In the genomic region with DNA sequence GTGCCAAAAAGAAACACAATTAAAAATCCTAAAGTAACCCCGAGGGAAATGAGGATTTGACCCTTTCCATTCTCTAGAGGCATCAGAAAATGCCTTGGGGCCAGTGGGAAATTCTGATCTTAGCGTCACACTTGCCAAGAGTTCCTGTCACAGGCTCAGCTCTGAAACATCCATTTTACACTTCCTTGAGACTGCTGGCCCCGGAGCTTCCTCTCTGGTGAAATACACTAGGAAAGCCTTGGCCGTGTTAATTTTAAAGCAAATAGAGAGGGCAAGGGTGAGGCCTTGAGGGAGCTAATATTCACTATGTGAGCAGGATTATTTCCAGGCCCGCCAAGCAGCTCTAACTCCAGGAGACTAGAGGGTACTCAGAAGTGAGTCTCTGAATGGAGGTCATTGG, we compare ENCODE assay signal across 17 mouse cellular contexts. TPM values are rescaled to one million over a fixed set of nuclear protein-coding genes. Genes with fewer than 3 reads are reported as not detected.
DNase-seq lines count a peak whose midpoint lies in the region; ATAC-seq and TF ChIP-seq lines count a peak whose summit lies in the region.
"Had no signal": no experiment of that assay in that cellular context is flagged by ENCODE, and none has a peak within 500 bp of the region (broad histone marks: within the 10 kb centered on the region; RNA-seq: fewer than 3 reads in every experiment).

No protein-coding gene starts in this region.

- WGBS in lung, embryonic 16.5 days, result 33% methylated on average over 5 of the region's 5 CpGs
- WGBS in lung, postnatal 0 days, result 24% methylated on average over 5 of the region's 5 CpGs
- 54% methylated on average over 5 of the region's 5 CpGs for WGBS in forebrain, postnatal 0 days
- WGBS in midbrain, embryonic 13.5 days, result 48% methylated on average over 5 of the region's 5 CpGs

- no peak overlapping the region for H3K4me3 ChIP-seq in lung, embryonic 16.5 days (ENCODE audit: low read length)
- H3K4me3 ChIP-seq in lung, postnatal 0 days (ENCODE audit: low read depth, low read length), result no peak overlapping the region
- H3K4me3 ChIP-seq in forebrain, postnatal 0 days (ENCODE audit: low read depth, low read length), result no peak overlapping the region
- H3K4me3 ChIP-seq in midbrain, embryonic 13.5 days (replicated peaks), result no peak overlapping the region

- no peak overlapping the region for H3K4me2 ChIP-seq in lung, embryonic 16.5 days (ENCODE audit: low read depth, low read length)
- H3K4me2 ChIP-seq in lung, postnatal 0 days (replicated peaks; ENCODE audit: low read depth, low read length), result no peak overlapping the region
- no peak overlapping the region for H3K4me2 ChIP-seq in forebrain, postnatal 0 days (ENCODE audit: low read depth)
- no peak overlapping the region for H3K4me2 ChIP-seq in midbrain, embryonic 13.5 days (replicated peaks)
- H3K4me2 ChIP-seq: hindbrain, embryonic 14.5 days; liver, embryonic 11.5 days had no signal

- ATAC-seq in lung, embryonic 16.5 days (ENCODE audit: low read depth), result peak; percentile 47; the same call in 1 of the 2 replicates
- ATAC-seq in lung, postnatal 0 days, result no peak
- 0 out of 2 replicates have a peak, but pooled peaks have one; percentile 14 for ATAC-seq in megakaryocyte progenitor cell, adult 5-6 weeks (replicated peaks; ENCODE audit: poor library complexity)
- ATAC-seq in forebrain, postnatal 0 days, result no peak
- no peak for ATAC-seq in midbrain, embryonic 13.5 days
- ATAC-seq: activated CD4-positive, CD25-positive, alpha-beta regulatory T cell, adult 4 months; forebrain, embryonic 16.5 days had no signal

- no peak overlapping the region for H3K9ac ChIP-seq in lung, embryonic 16.5 days (ENCODE audit: low read length)
- H3K9ac ChIP-seq in lung, postnatal 0 days (replicated peaks; ENCODE audit: low read depth), result no peak overlapping the region
- no peak overlapping the region for H3K9ac ChIP-seq in forebrain, postnatal 0 days
- no peak overlapping the region for H3K9ac ChIP-seq in midbrain, embryonic 13.5 days (replicated peaks)
- H3K9ac ChIP-seq: hindbrain, embryonic 14.5 days had no signal

- H3K27ac ChIP-seq in lung, embryonic 16.5 days (ENCODE audit: low read length), result no peak overlapping the region
- no peak overlapping the region for H3K27ac ChIP-seq in lung, postnatal 0 days (ENCODE audit: low read length)
- H3K27ac ChIP-seq in forebrain, postnatal 0 days (ENCODE audit: low read depth, low read length), result no peak overlapping the region
- no peak overlapping the region for H3K27ac ChIP-seq in midbrain, embryonic 13.5 days
- H3K27ac ChIP-seq: hindbrain, embryonic 14.5 days had no signal

- TF ChIP-seq CTCF in lung, postnatal 0 days (IDR thresholded peaks at IDR 0.05), result no peak
- no peak for TF ChIP-seq CTCF in forebrain, postnatal 0 days (IDR thresholded peaks at IDR 0.05; ENCODE audit: low read depth)

- H3K27me3 ChIP-seq in lung, embryonic 16.5 days (ENCODE audit: control insufficient read depth, insufficient read depth, low read depth, low read length), result no peaks in the 10 kb centered on the region
- no peaks in the 10 kb centered on the region for H3K27me3 ChIP-seq in lung, postnatal 0 days (replicated peaks; ENCODE audit: insufficient read depth, low read length)
- H3K27me3 ChIP-seq in forebrain, postnatal 0 days (ENCODE audit: insufficient read depth, low read length), result no peaks in the 10 kb centered on the region
- H3K27me3 ChIP-seq in midbrain, embryonic 13.5 days, result no peaks in the 10 kb centered on the region

- no peaks in the 10 kb centered on the region for H3K4me1 ChIP-seq in lung, embryonic 16.5 days (replicated peaks; ENCODE audit: control insufficient read depth, insufficient read depth, low read length)
- no peaks in the 10 kb centered on the region for H3K4me1 ChIP-seq in lung, postnatal 0 days (ENCODE audit: insufficient read depth, low read depth, low read length)
- H3K4me1 ChIP-seq in forebrain, postnatal 0 days (ENCODE audit: insufficient read depth), result no peaks in the 10 kb centered on the region
- 0 out of 2 replicates have a peak, but pooled peaks cover 7% of the 10 kb centered on the region for H3K4me1 ChIP-seq in midbrain, embryonic 13.5 days (replicated peaks)

- H3K36me3 ChIP-seq in lung, embryonic 16.5 days (ENCODE audit: control insufficient read depth, insufficient read depth, low read length), result no peaks in the 10 kb centered on the region
- H3K36me3 ChIP-seq in lung, postnatal 0 days (ENCODE audit: insufficient read depth, low read length), result no peaks in the 10 kb centered on the region
- peaks cover 13% of the 10 kb centered on the region for H3K36me3 ChIP-seq in forebrain, postnatal 0 days (ENCODE audit: insufficient read depth)
- 0 out of 2 replicates have a peak, but pooled peaks cover 5% of the 10 kb centered on the region for H3K36me3 ChIP-seq in midbrain, embryonic 13.5 days

- H3K9me3 ChIP-seq in lung, embryonic 16.5 days (ENCODE audit: control insufficient read depth, low read length), result no peaks in the 10 kb centered on the region
- no peaks in the 10 kb centered on the region for H3K9me3 ChIP-seq in lung, postnatal 0 days (ENCODE audit: low read length)
- no peaks in the 10 kb centered on the region for H3K9me3 ChIP-seq in forebrain, postnatal 0 days (ENCODE audit: low read length)
- H3K9me3 ChIP-seq in midbrain, embryonic 13.5 days, result no peaks in the 10 kb centered on the region

- peak; percentile 11 for DNase-seq in adrenal gland, adult 2 months
- DNase-seq in adrenal gland, postnatal 25 days, result no peak
- DNase-seq in lung, postnatal 0 days (ENCODE audit: low spot score), result no peak
- peak; percentile 33 for DNase-seq in kidney, adult 9 months
- DNase-seq in forebrain, postnatal 0 days, result no peak
- DNase-seq: layer of hippocampus, adult 9-11 months; midbrain, embryonic 14.5 days; thymus, adult 18-20 months had no signal

- no peak for TF ChIP-seq EP300 in lung, postnatal 0 days (IDR thresholded peaks at IDR 0.05)

RNA-seq across cellular contexts. Expression of a gene that starts 8.4 kb away (rescaled TPM):
- total RNA-seq in adrenal gland, adult 2 months (2021), result not detected
- polyA plus RNA-seq in adrenal gland, adult 2 months (2012; rRNA removed), result not detected in 2 replicates
- total RNA-seq in adrenal gland, postnatal 25 days (2021), result not detected in 2 replicates
- polyA plus RNA-seq in lung, embryonic 16.5 days (2015; fragmentation: Nextera tagmentation; extraction: Ambion mirVana), result not detected in 2 replicates
- polyA plus RNA-seq in lung, postnatal 0 days (2015; fragmentation: Nextera tagmentation; extraction: Ambion mirVana), result not detected in 2 replicates
- total RNA-seq in megakaryocyte progenitor cell, adult 5-6 weeks (2015), result not detected in 2 replicates
- not detected in 2 replicates for total RNA-seq in megakaryocyte progenitor cell, adult 5-6 weeks (2017)
- not detected in 2 replicates for total RNA-seq in forebrain, postnatal 0 days (2014; rRNA removed)
- polyA plus RNA-seq in forebrain, postnatal 0 days (2015; fragmentation: Nextera tagmentation; extraction: Ambion mirVana), result not detected in 2 replicates
- not detected in 2 replicates for polyA plus RNA-seq in midbrain, embryonic 13.5 days (2015; fragmentation: Nextera tagmentation; extraction: Ambion mirVana)
- total RNA-seq: ES-E14; neutrophil, adult 5-6 weeks had no signal
- polyA plus RNA-seq: activated CD4-positive, CD25-positive, alpha-beta regulatory T cell, adult 4 months; forebrain, embryonic 16.5 days; hindbrain, embryonic 14.5 days; liver, embryonic 11.5 days; midbrain, embryonic 14.5 days had no signal

Comparison
In these comparisons a context has a peak if more than half of its experiments do, and no peak if none do; other contexts are left out.
1. DNase-seq: peak in adrenal gland, adult 2 months (single experiment) and kidney, adult 9 months (single experiment); none in adrenal gland, postnatal 25 days (single experiment), lung, postnatal 0 days (single experiment) and forebrain, postnatal 0 days (single experiment).
2. ATAC-seq: peak in lung, embryonic 16.5 days (single experiment) and megakaryocyte progenitor cell, adult 5-6 weeks (single experiment); none in lung, postnatal 0 days (single experiment), forebrain, postnatal 0 days (single experiment) and midbrain, embryonic 13.5 days (single experiment).